Mouse (Mus musculus) hindbrain, embryonic 16.5 days (tissue): ENCODE results near the gene Olfr31. TPM values are rescaled to one million over a fixed set of nuclear protein-coding genes. Genes with fewer than 3 reads are reported as not detected.

Source experiments
- ATAC-seq: fragments of 200-750 bp; cut with Nextera tagmentation; 2 replicates; pipeline ENCODE4 v1.8.0; 2017; ENCODE audit warnings: moderate TSS enrichment, moderate library complexity
- H3K27ac ChIP-seq: fragments of 300-500 bp; sonication (generic); 2 replicates; pipeline ENCODE4 v1.5.1; 2014; ENCODE audit warnings: low read depth, mild to moderate bottlenecking, control low read depth, low read length, moderate library complexity
- H3K27me3 ChIP-seq: fragments of 300-500 bp; sonication (generic); replicated peaks from 2 replicates; pipeline ENCODE4 v1.6.1; 2014; ENCODE audit warnings: low read length; ENCODE audit not compliant: control insufficient read depth, insufficient read depth
- H3K36me3 ChIP-seq: fragments of 300-500 bp; sonication (generic); 2 replicates; pipeline ENCODE4 v1.6.1; 2014; ENCODE audit warnings: mild to moderate bottlenecking, low read length, moderate library complexity, mixed read lengths; ENCODE audit not compliant: control insufficient read depth, insufficient read depth
- H3K4me1 ChIP-seq: fragments of 300-500 bp; sonication (generic); 2 replicates; pipeline ENCODE4 v1.6.1; 2014; ENCODE audit warnings: low read depth, low read length; ENCODE audit not compliant: control insufficient read depth, insufficient read depth
- H3K4me2 ChIP-seq: fragments of 300-500 bp; sonication (generic); 2 replicates; pipeline ENCODE4 v1.6.1; 2014; ENCODE audit warnings: mild to moderate bottlenecking, low read length, control low read depth, moderate library complexity
- H3K4me3 ChIP-seq: fragments of 300-500 bp; sonication (generic); 2 replicates; pipeline ENCODE4 v1.5.1; 2014; ENCODE audit warnings: mild to moderate bottlenecking, low read length, control low read depth, moderate library complexity
- H3K9ac ChIP-seq: fragments of 300-500 bp; sonication (generic); 2 replicates; pipeline ENCODE4 v1.6.1; 2014; ENCODE audit warnings: low read depth, mild to moderate bottlenecking, control low read depth, low read length, moderate library complexity
- H3K9me3 ChIP-seq: fragments of 300-500 bp; sonication (generic); 2 replicates; pipeline ENCODE4 v1.6.1; 2014; ENCODE audit warnings: mild to moderate bottlenecking, low read length, moderate library complexity; ENCODE audit not compliant: control insufficient read depth
- WGBS: fragments of 180-500 bp; shearing (Covaris S2); extraction: QIAGEN DNeasy Blood & Tissue Kit; methylation state at CpG from one replicate; pipeline ENCODE4 v1.1.7; 2014; 5-methylcytosine and 5-hydroxymethylcytosine counted together
- polyA plus RNA-seq: library from polyadenylated mRNA; unstranded; fragments of >200 nt; fragmentation: Nextera tagmentation; extraction: Ambion mirVana; gene quantifications from 2 replicates; pipeline ENCODE4 v1.2.1, GENCODE M21; 2015

The Olfr31 gene
- polyA plus RNA-seq, 1 experiment from 2014 or later: not detected

GRCm38 (mm10) chr14:14347836-14348621, 25.4 kb downstream of the Olfr31 start:
- H3K36me3 ChIP-seq: peaks cover 5% of the 10 kb centered on the region
- ATAC-seq: no peak
- no peak overlapping the region for H3K9ac ChIP-seq
- no peaks in the 10 kb centered on the region; the same call in none of the 2 replicates for H3K4me1 ChIP-seq
- peaks cover 52% of the 10 kb centered on the region for H3K9me3 ChIP-seq
- H3K27ac ChIP-seq: no peak overlapping the region
- WGBS: 93% methylated on average over 14 of the region's 14 CpGs
- H3K27me3 ChIP-seq: no peaks in the 10 kb centered on the region
- no peak overlapping the region for H3K4me3 ChIP-seq
- H3K4me2 ChIP-seq: no peak overlapping the region

- Histone ChIP-seq H3K27ac (no peak overlapping the region), H3K4me3 (no peak overlapping the region), H3K36me3 (peaks cover 5% of the 10 kb centered on the region), H3K4me1 (no peaks in the 10 kb centered on the region; the same call in none of the 2 replicates), H3K27me3 (no peaks in the 10 kb centered on the region), H3K9me3 (peaks cover 49% of the 10 kb centered on the region), H3K4me2 (no peak overlapping the region), H3K9ac (no peak overlapping the region)
- 91% methylated on average over 26 of the region's 26 CpGs for WGBS
- no peak for ATAC-seq
Measured at GRCm38 (mm10) chr14:14348674-14349401, 26.2 kb downstream of the Olfr31 start.

GRCm38 (mm10) chr14:14349485-14350262, 27.0 kb downstream of the Olfr31 start:
- no peak overlapping the region for H3K27ac ChIP-seq
- WGBS: 96% methylated on average over 20 of the region's 20 CpGs
- H3K9me3 ChIP-seq: peaks cover 46% of the 10 kb centered on the region
- no peak overlapping the region for H3K4me2 ChIP-seq
- no peak overlapping the region for H3K4me3 ChIP-seq
- peaks cover 5% of the 10 kb centered on the region for H3K36me3 ChIP-seq
- no peak overlapping the region for H3K9ac ChIP-seq
- no peak for ATAC-seq
- no peaks in the 10 kb centered on the region; the same call in none of the 2 replicates for H3K4me1 ChIP-seq
- no peaks in the 10 kb centered on the region for H3K27me3 ChIP-seq

GRCm38 (mm10) chr14:14350263-14351147, 27.9 kb downstream of the Olfr31 start:
- H3K27me3 ChIP-seq: no peaks in the 10 kb centered on the region
- H3K36me3 ChIP-seq: peaks cover 5% of the 10 kb centered on the region
- no peak overlapping the region for H3K4me2 ChIP-seq
- no peak overlapping the region for H3K4me3 ChIP-seq
- no peak overlapping the region for H3K27ac ChIP-seq
- WGBS: 98% methylated on average over 29 of the region's 29 CpGs
- H3K4me1 ChIP-seq: no peaks in the 10 kb centered on the region; the same call in none of the 2 replicates
- peaks cover 46% of the 10 kb centered on the region for H3K9me3 ChIP-seq
- no peak overlapping the region for H3K9ac ChIP-seq
- no peak for ATAC-seq

- peaks cover 5% of the 10 kb centered on the region for H3K36me3 ChIP-seq
- WGBS: 98% methylated on average over 7 of the region's 7 CpGs
- no peak overlapping the region for H3K4me3 ChIP-seq
- no peak overlapping the region for H3K27ac ChIP-seq
- no peak overlapping the region for H3K4me2 ChIP-seq
- no peaks in the 10 kb centered on the region; the same call in none of the 2 replicates for H3K4me1 ChIP-seq
- H3K9ac ChIP-seq: no peak overlapping the region
- no peak for ATAC-seq
- H3K9me3 ChIP-seq: peaks cover 46% of the 10 kb centered on the region
- H3K27me3 ChIP-seq: no peaks in the 10 kb centered on the region
Measured at GRCm38 (mm10) chr14:14351148-14351455, 28.5 kb downstream of the Olfr31 start.

- H3K4me1 ChIP-seq: no peaks in the 10 kb centered on the region
- H3K4me3 ChIP-seq: no peak overlapping the region
- H3K36me3 ChIP-seq: peaks cover 5% of the 10 kb centered on the region
- peak; percentile 10; the same call in 1 of the 2 replicates for ATAC-seq
- H3K27me3 ChIP-seq: no peaks in the 10 kb centered on the region
- no peak overlapping the region for H3K4me2 ChIP-seq
- WGBS: 76% methylated on average over 9 of the region's 9 CpGs
- peaks cover 43% of the 10 kb centered on the region for H3K9me3 ChIP-seq
- H3K27ac ChIP-seq: no peak overlapping the region
- no peak overlapping the region for H3K9ac ChIP-seq
Measured at GRCm38 (mm10) chr14:14351721-14352590, 29.3 kb downstream of the Olfr31 start.

GRCm38 (mm10) chr14:14352606-14353005, 30.0 kb downstream of the Olfr31 start:
- no peak overlapping the region for H3K9ac ChIP-seq

More at GRCm38 (mm10) chr14:14352606-14353005, 30.0 kb downstream of the Olfr31 start:
- Histone ChIP-seq H3K4me3 (no peak overlapping the region), H3K4me2 (no peak overlapping the region), H3K36me3 (peaks cover 5% of the 10 kb centered on the region), H3K4me1 (no peaks in the 10 kb centered on the region), H3K9me3 (peaks cover 38% of the 10 kb centered on the region), H3K27ac (no peak overlapping the region), H3K27me3 (no peaks in the 10 kb centered on the region)
- ATAC-seq: no peak
- WGBS: 73% methylated on average over 6 of the region's 6 CpGs
